Mouse (Mus musculus) liver, adult 2 months (tissue): ENCODE data around the gene D430041D05Rik. TPM values are rescaled to one million over a fixed set of nuclear protein-coding genes. Genes with fewer than 3 reads are reported as not detected.

Source experiments
- DNase-seq: peaks from one replicate; pipeline ENCODE4 v3.0.0-alpha.2; 2011; ENCODE audit warnings: low read depth, low spot score; ENCODE audit errors: extremely low read depth
- H3K27ac ChIP-seq: fragments of 200-500 bp; replicated peaks from 2 replicates; pipeline ENCODE4 v1.5.1; 2012; ENCODE audit warnings: low read depth, mild to moderate bottlenecking, control low read depth, inconsistent platforms, low read length; ENCODE audit not compliant: insufficient read depth
- H3K27me3 ChIP-seq: fragments of 200-500 bp; 2 replicates; pipeline ENCODE4 v1.6.1; 2012; ENCODE audit warnings: mild to moderate bottlenecking, moderate library complexity, low read length, inconsistent platforms; ENCODE audit not compliant: control insufficient read depth, insufficient read depth
- H3K36me3 ChIP-seq: fragments of 200-500 bp; 2 replicates; pipeline ENCODE4 v1.6.1; 2012; ENCODE audit warnings: low read length, inconsistent platforms; ENCODE audit not compliant: control insufficient read depth, insufficient read depth
- H3K4me1 ChIP-seq: fragments of 200-500 bp; 2 replicates; pipeline ENCODE4 v1.6.1; 2011; ENCODE audit warnings: low read length; ENCODE audit not compliant: control insufficient read depth, insufficient read depth
- H3K4me3 ChIP-seq: fragments of 200-500 bp; 2 replicates; pipeline ENCODE4 v1.5.1; 2011; ENCODE audit warnings: low read depth, mild to moderate bottlenecking, control low read depth, low read length, moderate library complexity; ENCODE audit not compliant: insufficient read depth
- H3K79me2 ChIP-seq: fragments of 200-500 bp; 2 replicates; pipeline ENCODE4 v1.6.1; 2012; ENCODE audit warnings: inconsistent platforms, mild to moderate bottlenecking, low read length, moderate library complexity; ENCODE audit not compliant: control insufficient read depth, insufficient read depth
- H3K9ac ChIP-seq: fragments of 200-500 bp; 2 replicates; pipeline ENCODE4 v1.6.1; 2012; ENCODE audit warnings: low read depth, mild to moderate bottlenecking, control low read depth, inconsistent platforms, low read length
- CTCF ChIP-seq: fragments of 200-500 bp; IDR thresholded peaks from 2 replicates; pipeline ENCODE4 v1.5.1; 2011; ENCODE audit warnings: low read depth, low read length, control low read depth
- POLR2A ChIP-seq: fragments of 200-500 bp; IDR thresholded peaks from 2 replicates; pipeline ENCODE4 v1.6.1; 2011; ENCODE audit warnings: low read length, control low read depth; ENCODE audit not compliant: insufficient read depth; ENCODE audit errors: extremely low read depth
- WGBS: fragments of 180-500 bp; shearing (Covaris S2); methylation state at CpG from one replicate; pipeline ENCODE4 v1.1.7; 2018; 5-methylcytosine and 5-hydroxymethylcytosine counted together
- polyA plus RNA-seq: library from polyadenylated mRNA; depleted of rRNA; stranded (reverse); fragments of >200 nt; gene quantifications from 2 replicates; pipeline ENCODE4 v1.2.3, GENCODE M21; 2012
- total RNA-seq: library from RNA; depleted of rRNA; stranded (reverse); fragments of >200 nt; gene quantifications from 2 replicates; pipeline ENCODE4 v1.2.3, GENCODE M21; 2014

Gene D430041D05Rik
- total and polyA plus RNA-seq, 2 experiments = not detected

DNA sequence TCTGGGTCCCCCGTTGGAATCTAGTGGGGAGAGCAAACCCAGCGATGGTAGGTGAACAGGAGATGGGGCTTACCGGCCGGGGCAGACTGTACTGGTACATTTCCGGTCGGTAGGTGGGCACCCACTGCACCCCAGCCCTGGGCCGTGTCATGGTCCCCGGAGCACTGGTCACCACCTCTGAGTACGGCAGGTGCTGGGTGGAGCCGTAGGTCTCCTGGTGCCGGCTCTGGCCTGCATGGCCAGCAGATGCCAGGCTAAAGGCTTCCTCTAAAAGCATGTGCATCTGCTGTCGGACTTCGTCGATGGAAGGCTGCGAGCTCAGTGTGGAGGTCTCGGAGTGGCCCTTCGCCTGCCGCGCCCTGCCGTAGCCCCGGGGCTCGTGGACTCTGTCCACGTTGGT, 243.0 kb downstream of the D430041D05Rik start:
- H3K27me3 ChIP-seq = no peaks in the 10 kb centered on the region
- no peaks in the 10 kb centered on the region for H3K4me1 ChIP-seq
- TF ChIP-seq CTCF = no peak
- TF ChIP-seq POLR2A = no peak
- H3K79me2 ChIP-seq = no peaks in the 10 kb centered on the region
- H3K4me3 ChIP-seq = no peak overlapping the region
- DNase-seq = no peak
- no peak overlapping the region for H3K27ac ChIP-seq
- no peaks in the 10 kb centered on the region for H3K36me3 ChIP-seq
- H3K9ac ChIP-seq = no peak overlapping the region
- 94% methylated on average over 23 of the region's 23 CpGs for WGBS

DNA sequence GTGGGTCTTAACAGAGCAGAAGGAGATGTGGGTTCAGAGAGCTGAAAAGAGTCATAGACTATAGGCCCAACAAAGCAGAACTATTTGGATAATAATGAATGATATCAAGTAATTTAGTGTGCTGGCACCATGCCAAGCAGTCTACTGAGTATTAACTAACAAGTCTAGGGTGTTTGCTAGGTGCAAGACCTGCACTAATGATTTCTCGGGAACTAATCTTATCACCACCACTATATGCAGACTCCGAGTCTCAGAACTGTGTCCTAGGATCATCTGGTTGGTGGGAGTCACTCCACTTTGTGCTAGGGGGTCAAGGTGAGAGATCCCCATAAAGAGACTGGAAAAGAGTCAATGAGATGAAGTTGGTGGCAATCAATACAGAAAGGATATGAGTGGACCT, 245.2 kb downstream of the D430041D05Rik start:
- Histone ChIP-seq H3K4me1 (no peaks in the 10 kb centered on the region), H3K9ac (no peak overlapping the region), H3K4me3 (no peak overlapping the region), H3K36me3 (no peaks in the 10 kb centered on the region), H3K27ac (no peak overlapping the region), H3K27me3 (no peaks in the 10 kb centered on the region), H3K79me2 (no peaks in the 10 kb centered on the region)
- WGBS = 81% methylated on average over 2 of the region's 2 CpGs
- no peak for DNase-seq
- TF ChIP-seq POLR2A (no peak), CTCF (no peak)

DNA sequence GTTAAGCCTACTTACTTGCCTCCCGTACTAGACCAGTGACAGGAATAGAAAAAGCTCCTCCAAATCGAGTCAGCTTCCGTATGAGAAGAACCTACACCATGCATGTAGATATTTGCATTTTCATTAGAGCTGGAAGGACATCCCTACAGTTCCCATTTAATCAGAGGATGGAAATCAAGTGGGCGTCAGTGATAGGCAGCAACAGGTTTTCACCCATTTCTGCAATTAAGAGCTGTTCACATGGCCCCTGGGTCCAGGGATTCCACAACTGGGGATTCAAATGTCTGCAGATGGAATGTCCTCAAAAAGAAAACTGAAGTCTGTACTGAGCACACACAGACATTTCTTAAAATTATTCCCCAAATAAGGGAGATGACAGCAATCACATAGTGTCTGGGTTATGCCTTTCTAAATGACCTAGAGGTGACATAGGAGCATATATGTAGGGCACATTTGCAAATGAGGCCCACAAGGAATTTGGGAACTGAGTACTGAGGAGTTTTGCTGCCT, 246.8 kb downstream of the D430041D05Rik start:
- no peaks in the 10 kb centered on the region for H3K27me3 ChIP-seq
- no peaks in the 10 kb centered on the region for H3K79me2 ChIP-seq
- H3K4me3 ChIP-seq = no peak overlapping the region
- no peak overlapping the region for H3K27ac ChIP-seq
- DNase-seq = no peak
- H3K36me3 ChIP-seq = no peaks in the 10 kb centered on the region
- 86% methylated on average over 4 of the region's 4 CpGs for WGBS
- no peaks in the 10 kb centered on the region for H3K4me1 ChIP-seq
- TF ChIP-seq POLR2A (no peak), CTCF (no peak)
- H3K9ac ChIP-seq = no peak overlapping the region

DNA sequence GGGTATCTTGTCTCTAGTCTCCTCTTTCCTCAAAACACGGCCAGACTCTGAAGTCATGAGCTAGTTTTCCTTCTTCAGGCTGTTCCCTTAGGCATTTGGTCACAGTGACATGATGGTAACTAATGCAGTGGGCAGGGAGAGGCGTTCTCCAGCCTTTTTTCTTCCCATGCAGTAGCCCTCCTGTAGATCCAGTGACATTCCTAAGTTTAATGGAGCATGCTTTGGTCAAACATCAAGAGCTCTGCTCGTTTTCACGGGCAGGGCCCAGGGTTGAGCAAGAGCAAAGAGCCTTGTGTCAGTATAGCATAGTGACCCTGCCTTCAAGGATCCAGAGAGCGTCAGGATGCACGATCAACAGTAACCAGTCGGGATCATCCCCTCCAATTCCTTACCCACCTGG, 247.4 kb downstream of the D430041D05Rik start:
- Histone ChIP-seq H3K27ac (no peak overlapping the region), H3K36me3 (no peaks in the 10 kb centered on the region), H3K9ac (no peak overlapping the region), H3K4me3 (no peak overlapping the region), H3K4me1 (no peaks in the 10 kb centered on the region), H3K27me3 (no peaks in the 10 kb centered on the region), H3K79me2 (no peaks in the 10 kb centered on the region)
- WGBS = 79% methylated on average over 7 of the region's 7 CpGs
- DNase-seq = no peak
- TF ChIP-seq CTCF = no peak
- TF ChIP-seq POLR2A = no peak

DNA sequence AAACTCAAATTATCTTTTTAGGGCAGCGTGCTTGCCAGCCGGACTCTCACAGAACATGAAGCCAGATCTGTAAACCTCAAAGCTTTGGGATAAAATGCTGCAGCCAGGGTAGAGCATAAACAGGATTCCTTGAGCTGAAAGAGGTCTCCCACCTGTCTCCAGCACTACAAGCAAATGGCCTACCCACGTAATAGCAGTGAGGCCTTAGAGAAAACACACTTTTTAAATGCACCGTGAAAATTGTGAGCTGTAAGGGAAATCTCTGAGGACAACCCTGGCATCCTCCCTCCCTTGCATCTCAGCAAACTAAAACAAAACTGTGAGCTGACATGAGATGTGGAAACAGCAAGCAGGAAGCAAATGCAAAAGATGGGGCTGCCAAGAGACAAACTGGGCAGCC, 253.0 kb downstream of the D430041D05Rik start:
- Histone ChIP-seq H3K4me3 (no peak overlapping the region), H3K27me3 (no peaks in the 10 kb centered on the region), H3K4me1 (no peaks in the 10 kb centered on the region), H3K27ac (no peak overlapping the region), H3K79me2 (no peaks in the 10 kb centered on the region), H3K9ac (no peak overlapping the region), H3K36me3 (no peaks in the 10 kb centered on the region)
- 90% methylated on average over 4 of the region's 4 CpGs for WGBS
- no peak for TF ChIP-seq POLR2A
- TF ChIP-seq CTCF = no peak
- no peak for DNase-seq

DNA sequence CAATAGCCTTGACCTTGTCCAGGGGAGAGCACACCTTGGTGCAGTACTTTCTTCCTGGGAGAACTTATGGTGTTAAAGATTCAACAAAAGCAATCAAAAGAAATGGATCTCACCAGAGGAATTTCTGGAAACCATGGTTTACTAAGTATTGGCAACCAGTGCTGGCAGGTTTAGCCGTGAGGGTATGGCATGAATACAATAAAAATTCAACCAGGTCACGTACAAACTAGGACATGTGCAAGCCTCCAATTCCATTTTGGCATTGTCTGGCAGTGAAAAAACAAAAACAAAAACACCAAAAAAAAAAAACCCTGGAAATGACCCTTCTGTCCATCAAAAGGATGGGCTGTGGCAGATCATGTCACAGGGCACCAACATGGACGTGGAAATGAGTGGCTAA, 256.9 kb downstream of the D430041D05Rik start:
- 80% methylated on average over 3 of the region's 3 CpGs for WGBS
- Histone ChIP-seq H3K4me1 (no peaks in the 10 kb centered on the region), H3K27me3 (no peaks in the 10 kb centered on the region), H3K36me3 (no peaks in the 10 kb centered on the region), H3K79me2 (no peaks in the 10 kb centered on the region), H3K4me3 (no peak overlapping the region), H3K9ac (no peak overlapping the region), H3K27ac (no peak overlapping the region)
- DNase-seq = no peak
- TF ChIP-seq POLR2A = no peak
- no peak for TF ChIP-seq CTCF

DNA sequence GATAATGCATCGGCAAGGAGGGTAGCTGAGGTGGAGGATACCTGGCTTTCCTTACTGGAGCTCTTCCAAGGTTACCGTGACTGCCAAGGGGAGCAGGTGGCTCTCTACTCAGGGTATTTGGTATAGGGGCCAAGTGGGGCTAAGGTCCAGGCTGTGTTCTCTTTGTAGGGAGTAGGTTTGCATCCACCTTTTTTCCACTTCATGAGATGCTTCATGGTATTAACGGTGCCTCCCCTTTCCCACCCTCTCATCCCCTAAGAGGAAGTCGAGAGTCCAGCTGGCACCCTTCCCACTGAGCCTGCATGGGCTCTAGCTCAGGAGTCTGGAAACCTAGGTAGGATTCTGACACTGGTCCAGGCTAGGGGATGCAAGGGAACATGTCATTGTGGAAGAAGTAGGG, 257.5 kb downstream of the D430041D05Rik start:
- H3K79me2 ChIP-seq = no peaks in the 10 kb centered on the region
- TF ChIP-seq POLR2A (no peak), CTCF (no peak)
- no peaks in the 10 kb centered on the region for H3K36me3 ChIP-seq
- H3K4me1 ChIP-seq = no peaks in the 10 kb centered on the region
- no peaks in the 10 kb centered on the region for H3K27me3 ChIP-seq
- no peak overlapping the region for H3K4me3 ChIP-seq
- no peak overlapping the region for H3K9ac ChIP-seq
- no peak overlapping the region for H3K27ac ChIP-seq
- DNase-seq = no peak
- WGBS = 70% methylated on average over 4 of the region's 4 CpGs
